Mouse (Mus musculus) gonadal fat pad, adult 2 months (tissue): ENCODE measurements around the gene Dapk1. TPM values are rescaled to one million over a fixed set of nuclear protein-coding genes. Genes with fewer than 3 reads are reported as not detected.

Experiments
- DNase-seq: peaks from one replicate; pipeline ENCODE4 v3.0.0-alpha.2; 2012; ENCODE audit warnings: low read depth
- polyA plus RNA-seq: library from polyadenylated mRNA; depleted of rRNA; stranded (reverse); fragments of >200 nt; gene quantifications from 2 replicates; pipeline ENCODE4 v1.2.3, GENCODE M21; 2012

The Dapk1 gene
- polyA plus RNA-seq, 1 experiment: 77.2 TPM

DNA sequence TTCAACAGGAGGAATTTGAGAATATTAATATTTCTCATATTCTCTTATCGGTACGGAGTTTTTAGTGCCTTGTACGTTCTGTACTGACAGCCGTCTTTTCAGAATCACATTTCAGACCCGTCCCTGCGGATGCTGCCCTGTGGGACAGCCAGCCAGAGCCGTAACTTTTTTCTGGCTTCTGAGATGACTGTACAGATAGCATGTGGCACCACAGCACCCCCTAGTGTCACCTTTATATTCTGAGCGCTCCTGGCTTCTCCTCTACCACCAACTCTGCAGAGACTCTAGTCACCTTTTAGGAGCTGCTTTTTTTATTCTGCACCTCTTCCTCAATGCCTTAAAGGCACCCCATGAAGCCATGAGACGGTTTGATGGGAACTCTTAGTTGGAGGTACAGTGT, 136.7 kb downstream of the Dapk1 start:
- DNase-seq: no peak

DNA sequence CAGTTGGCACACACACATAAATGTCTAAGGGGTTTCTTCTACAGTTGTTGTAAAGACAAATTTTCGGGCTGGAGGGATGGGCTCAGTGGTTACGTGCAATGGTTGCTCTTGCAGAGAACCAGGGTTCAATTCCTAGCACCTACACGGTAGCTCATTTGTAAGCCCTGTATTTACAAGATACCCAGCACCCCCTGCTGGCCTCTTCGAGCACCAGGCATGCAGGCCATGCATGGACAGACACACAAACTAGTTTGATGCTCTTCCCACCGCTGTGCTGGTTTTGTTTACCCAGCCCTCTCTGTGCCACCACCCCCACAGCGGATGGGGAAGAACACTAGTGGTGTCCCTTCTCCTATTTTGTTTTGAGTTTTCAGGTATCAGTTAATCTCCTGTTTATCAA, 138.5 kb downstream of the Dapk1 start:
- no peak for DNase-seq

GRCm38 (mm10) chr13:60742611-60743010, 140.9 kb downstream of the Dapk1 start:
- DNase-seq: no peak

- no peak for DNase-seq
These were observed 141.8 kb downstream of the Dapk1 start for GRCm38 (mm10) chr13:60743381-60744077.

DNA sequence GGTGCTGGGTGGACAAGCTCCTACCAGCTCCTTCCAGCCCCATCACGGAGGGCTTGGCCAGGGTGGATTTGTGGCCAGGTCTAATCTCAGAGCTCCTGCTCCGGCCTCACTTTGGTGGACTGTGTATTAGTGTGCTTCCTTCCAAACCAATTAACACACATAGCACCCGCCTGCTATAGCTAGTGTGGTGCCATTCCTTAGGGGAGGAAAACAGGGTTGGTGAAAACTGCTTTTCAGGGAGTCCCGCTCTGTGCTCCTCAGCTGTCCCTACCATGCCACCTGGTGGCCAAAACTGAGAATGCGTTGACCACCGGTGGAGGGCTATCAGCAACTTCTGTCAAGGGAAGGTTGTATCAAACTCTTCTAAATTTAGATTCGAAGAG, 142.3 kb downstream of the Dapk1 start:
- DNase-seq: no peak

- DNase-seq: no peak
These were observed 143.0 kb downstream of the Dapk1 start for GRCm38 (mm10) chr13:60744736-60745135.

- DNase-seq: no peak
These were observed 143.6 kb downstream of the Dapk1 start for GRCm38 (mm10) chr13:60745358-60745757.

- no peak for DNase-seq
These were observed 144.5 kb downstream of the Dapk1 start for GRCm38 (mm10) chr13:60746271-60746670.

GRCm38 (mm10) chr13:60747201-60747600, 145.5 kb downstream of the Dapk1 start:
- no peak for DNase-seq

GRCm38 (mm10) chr13:60748556-60748955, 146.8 kb downstream of the Dapk1 start:
- DNase-seq: no peak

GRCm38 (mm10) chr13:60750930-60751329, 149.2 kb downstream of the Dapk1 start:
- no peak for DNase-seq

- no peak for DNase-seq
These were observed 151.5 kb downstream of the Dapk1 start for GRCm38 (mm10) chr13:60753216-60753615.

GRCm38 (mm10) chr13:60755251-60755650, 153.5 kb downstream of the Dapk1 start:
- DNase-seq: no peak

DNA sequence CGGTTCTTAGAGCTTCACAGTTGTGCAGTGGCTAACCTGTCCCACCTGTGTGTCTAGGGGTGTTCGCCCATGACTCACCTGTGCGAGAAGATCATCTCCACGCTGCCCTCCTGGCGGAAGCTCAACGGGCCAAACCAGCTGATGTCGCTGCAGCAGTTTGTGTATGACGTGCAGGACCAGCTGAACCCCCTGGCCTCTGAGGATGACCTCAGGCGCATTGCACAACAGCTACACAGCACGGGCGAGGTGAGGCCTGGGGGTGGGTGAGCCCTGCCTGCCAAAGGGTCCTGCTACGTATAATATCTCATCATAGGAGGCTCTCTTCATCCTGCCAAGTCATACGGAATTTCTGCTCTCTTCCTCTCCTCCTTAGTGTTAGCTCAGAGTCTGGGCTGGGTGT, 155.5 kb downstream of the Dapk1 start:
- no peak for DNase-seq

- DNase-seq: no peak
These were observed 157.4 kb downstream of the Dapk1 start for GRCm38 (mm10) chr13:60759136-60759535.

DNA sequence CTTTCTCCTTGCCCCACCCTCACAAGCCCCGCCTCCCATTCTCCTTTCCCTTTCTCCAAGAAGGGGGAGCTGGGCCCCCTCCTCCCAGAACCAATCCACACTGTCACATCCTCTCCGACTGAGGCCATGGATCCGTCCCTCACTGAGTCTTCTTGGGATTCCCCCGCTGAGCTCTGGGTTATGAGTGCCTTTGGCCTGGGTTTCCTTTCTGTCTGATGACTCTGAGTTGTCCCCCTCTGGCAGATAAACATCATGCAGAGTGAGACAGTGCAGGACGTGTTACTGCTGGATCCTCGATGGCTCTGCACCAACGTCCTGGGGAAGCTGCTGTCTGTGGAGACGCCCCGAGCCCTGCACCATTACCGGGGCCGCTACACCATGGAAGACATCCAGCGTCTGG, 158.6 kb downstream of the Dapk1 start:
- DNase-seq: no peak

GRCm38 (mm10) chr13:60761161-60761560, 159.4 kb downstream of the Dapk1 start:
- no peak for DNase-seq

DNA sequence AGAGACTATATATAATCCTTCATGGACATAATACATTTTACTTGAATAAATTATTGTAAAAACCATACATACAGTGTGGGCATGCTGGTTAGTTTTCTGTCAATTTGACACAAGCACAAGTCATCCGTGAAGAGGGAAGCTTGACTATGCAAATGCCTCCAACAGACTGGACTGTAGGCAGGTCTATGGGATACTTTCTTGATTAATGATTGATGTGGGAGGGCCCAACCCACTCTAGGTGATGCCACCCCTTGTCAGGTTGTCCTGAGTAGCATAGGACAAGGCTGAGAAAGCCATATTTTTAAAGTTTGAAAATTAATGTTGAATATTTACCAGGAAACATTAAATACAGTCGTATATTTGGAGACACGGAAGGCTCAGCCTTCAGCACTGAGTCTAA, 178.8 kb downstream of the Dapk1 start:
- DNase-seq: no peak

- DNase-seq: no peak
These were observed 181.6 kb downstream of the Dapk1 start for GRCm38 (mm10) chr13:60783301-60783700.

DNA sequence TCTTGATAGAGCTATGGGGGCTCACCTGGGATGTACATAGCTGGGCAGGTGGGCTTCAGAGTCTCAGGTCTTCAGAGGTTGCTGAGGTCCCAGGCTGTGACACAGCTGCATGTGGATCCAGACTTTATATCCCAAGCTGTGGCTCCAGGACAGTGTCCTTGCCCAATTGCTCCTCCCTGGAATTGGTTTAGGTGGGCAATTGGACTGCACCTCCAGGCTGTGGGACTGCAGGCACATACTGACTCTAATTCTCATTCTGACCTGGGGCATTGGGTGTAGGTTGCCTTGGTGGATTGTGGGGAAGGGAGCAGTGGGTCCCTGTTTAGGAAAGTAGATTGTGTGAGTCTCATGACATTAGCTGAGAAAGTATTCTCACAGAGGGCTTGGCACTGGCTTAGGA, 184.5 kb downstream of the Dapk1 start, which contains the start of gene BC051665:
TSS of gene BC051665 (minus strand) at position 101 of the 400 bp plus-strand sequence.
- DNase-seq: no peak

GRCm38 (mm10) chr13:60789466-60789865, 187.7 kb downstream of the Dapk1 start:
- DNase-seq: no peak

DNA sequence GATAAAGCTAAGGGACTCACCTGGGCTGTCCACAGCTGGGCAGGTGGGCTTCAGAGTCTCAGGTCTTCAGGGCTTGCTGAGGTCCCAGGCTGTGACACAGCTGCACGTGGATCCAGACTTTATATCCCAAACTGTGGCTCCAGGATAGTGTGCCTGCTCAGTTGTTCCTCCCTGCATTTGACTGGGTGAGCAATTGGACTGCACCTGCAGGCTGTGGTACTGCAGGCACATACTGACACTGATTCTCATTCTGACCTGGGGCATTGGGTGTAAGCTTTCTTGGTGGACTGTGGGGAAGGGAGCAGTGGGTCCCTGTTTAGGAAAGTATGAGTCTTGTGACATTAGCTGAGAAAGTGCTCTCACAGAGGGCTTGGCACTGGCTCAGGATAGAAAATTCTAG, 201.0 kb downstream of the Dapk1 start, which contains the start of gene Ctsll3:
TSS of gene Ctsll3 (minus strand) at position 101 of the 400 bp plus-strand sequence.
- no peak for DNase-seq

DNA sequence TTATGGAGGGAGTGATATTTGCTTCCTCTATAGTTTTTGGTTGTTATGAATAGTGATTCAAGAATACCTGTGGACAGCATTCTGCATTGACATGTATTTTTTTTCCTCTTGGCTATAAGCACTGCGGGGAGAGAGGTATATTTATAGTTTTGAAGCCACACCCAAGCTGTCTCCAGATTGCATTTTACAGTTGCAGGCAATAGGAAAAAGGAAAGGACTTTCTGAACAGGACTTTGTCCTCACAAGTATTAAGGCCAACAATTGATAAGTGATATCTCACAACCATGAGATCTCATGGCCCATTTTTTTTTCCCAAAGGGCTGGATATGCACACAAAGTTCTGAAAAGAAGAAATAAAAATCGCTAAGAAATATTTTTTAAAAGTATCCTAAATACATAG, 207.9 kb downstream of the Dapk1 start:
- DNase-seq: no peak

- DNase-seq: no peak
These were observed 211.0 kb downstream of the Dapk1 start for GRCm38 (mm10) chr13:60812768-60813167.
